Mouse (Mus musculus): ENCODE results near the gene Rusc1. TPM values are rescaled to one million over a fixed set of nuclear protein-coding genes. Genes with fewer than 3 reads are reported as not detected.

Gene Rusc1
- 10 to 100 TPM; 34.5 to 35.7 TPM for total RNA-seq (2021)
- long read RNA-seq, experiment 1, partial matches to known transcripts: 23 of 34 reads
- long read RNA-seq, experiment 1, other reads (novel, unspliced or antisense): 5 of 34 reads
- long read RNA-seq, experiment 2, partial matches to known transcripts: 13 of 20 reads
- long read RNA-seq, experiment 2, other reads (novel, unspliced or antisense): 4 of 20 reads

GRCm38 (mm10) chr3:89093175-89093574, at the start of gene Rusc1:
Gene Rusc1 (minus strand): TSS chr3:89093311.
- peak; percentile 81 to 82 for DNase-seq (ENCODE audit: low spot score in 2 of 2)

- DNase-seq (ENCODE audit: low spot score in 2 of 2): no peak
These were observed 43.3 kb upstream of the Rusc1 start for GRCm38 (mm10) chr3:89136365-89136764.

- DNase-seq (ENCODE audit: low spot score in 2 of 2): no peak
These were observed 42.8 kb upstream of the Rusc1 start, which contains the start of gene Pklr for GRCm38 (mm10) chr3:89135958-89136357. Gene Pklr (plus strand): TSS chr3:89136142.

GRCm38 (mm10) chr3:89133752-89134151, 40.6 kb upstream of the Rusc1 start:
- DNase-seq (ENCODE audit: low spot score in 2 of 2): no peak

GRCm38 (mm10) chr3:89133063-89133450, 39.9 kb upstream of the Rusc1 start:
- no peak for DNase-seq (ENCODE audit: low spot score in 2 of 2)

GRCm38 (mm10) chr3:89132285-89133062, 39.4 kb upstream of the Rusc1 start:
- DNase-seq (ENCODE audit: low spot score in 2 of 2): peak; percentile 40 to 51

GRCm38 (mm10) chr3:89131816-89132215, 38.7 kb upstream of the Rusc1 start:
- no peak for DNase-seq (ENCODE audit: low spot score in 2 of 2)

GRCm38 (mm10) chr3:89129908-89130307, 36.8 kb upstream of the Rusc1 start:
- no peak for DNase-seq (ENCODE audit: low spot score in 2 of 2)

GRCm38 (mm10) chr3:89125981-89126380, 32.9 kb upstream of the Rusc1 start:
- DNase-seq (ENCODE audit: low spot score in 2 of 2): no peak

- DNase-seq (ENCODE audit: low spot score in 2 of 2): peak in 1 of 2 experiments; percentile 37
These were observed 31.1 kb upstream of the Rusc1 start for GRCm38 (mm10) chr3:89124241-89124640.

GRCm38 (mm10) chr3:89123313-89123712, 30.2 kb upstream of the Rusc1 start:
- peak; percentile 38 to 62 for DNase-seq (ENCODE audit: low spot score in 2 of 2)

GRCm38 (mm10) chr3:89115522-89115921, 22.4 kb upstream of the Rusc1 start:
- DNase-seq (ENCODE audit: low spot score in 2 of 2): no peak

- no peak for DNase-seq (ENCODE audit: low spot score in 2 of 2)
These were observed 19.9 kb upstream of the Rusc1 start for GRCm38 (mm10) chr3:89113058-89113457.

GRCm38 (mm10) chr3:89108146-89108545, 15.0 kb upstream of the Rusc1 start:
- DNase-seq (ENCODE audit: low spot score in 2 of 2): no peak

GRCm38 (mm10) chr3:89107545-89107944, 14.4 kb upstream of the Rusc1 start:
- no peak for DNase-seq (ENCODE audit: low spot score in 2 of 2)

- DNase-seq (ENCODE audit: low spot score in 2 of 2): no peak
These were observed 13.8 kb upstream of the Rusc1 start for GRCm38 (mm10) chr3:89106881-89107280.

- no peak for DNase-seq (ENCODE audit: low spot score in 2 of 2)
These were observed 10.1 kb upstream of the Rusc1 start for GRCm38 (mm10) chr3:89103291-89103595.

GRCm38 (mm10) chr3:89102495-89103290, 9.6 kb upstream of the Rusc1 start:
- no peak for DNase-seq (ENCODE audit: low spot score in 2 of 2)

GRCm38 (mm10) chr3:89101812-89102494, 8.8 kb upstream of the Rusc1 start, which contains the start of gene Fdps:
Gene Fdps (minus strand): TSS chr3:89101959.
- DNase-seq (ENCODE audit: low spot score in 2 of 2): peak; percentile 81 to 82

GRCm38 (mm10) chr3:89101459-89101811, 8.3 kb upstream of the Rusc1 start:
- peak in 1 of 2 experiments; percentile 32 for DNase-seq (ENCODE audit: low spot score in 2 of 2)

- DNase-seq (ENCODE audit: low spot score in 2 of 2): peak in 1 of 2 experiments; percentile 47
These were observed 7.7 kb upstream of the Rusc1 start, which contains the start of gene Gm43738 for GRCm38 (mm10) chr3:89100811-89101210. Gene Gm43738 (minus strand): TSS chr3:89101099.

All from adrenal gland, adult 18-20 months (tissue).